Mouse (Mus musculus) limb, embryonic 13.5 days (tissue): Measurements from ENCODE around the gene Setd1b. TPM values are rescaled to one million over a fixed set of nuclear protein-coding genes. Genes with fewer than 3 reads are reported as not detected.

Source experiments
- ATAC-seq: fragments of 200-750 bp; cut with Nextera tagmentation; 2 replicates; pipeline ENCODE4 v1.8.0; 2017; ENCODE audit warnings: low read depth, moderate number of reproducible peaks, moderate TSS enrichment; ENCODE audit not compliant: low FRiP score
- H3K27ac ChIP-seq: fragments of 300-500 bp; sonication (generic); 2 replicates; pipeline ENCODE4 v1.5.1; 2015; ENCODE audit warnings: inconsistent platforms, mild to moderate bottlenecking, moderate library complexity
- H3K27me3 ChIP-seq: fragments of 300-500 bp; sonication (generic); 2 replicates; pipeline ENCODE4 v1.6.1; 2015; ENCODE audit warnings: mild to moderate bottlenecking, inconsistent platforms
- H3K36me3 ChIP-seq: fragments of 300-500 bp; sonication (generic); 2 replicates; pipeline ENCODE4 v1.6.1; 2015; ENCODE audit warnings: inconsistent platforms, mild to moderate bottlenecking, moderate library complexity
- H3K4me1 ChIP-seq: fragments of 300-500 bp; sonication (generic); 2 replicates; pipeline ENCODE4 v1.6.1; 2015; ENCODE audit warnings: inconsistent platforms
- H3K4me2 ChIP-seq: fragments of 300-500 bp; sonication (generic); replicated peaks from 2 replicates; pipeline ENCODE4 v1.6.1; 2015; ENCODE audit warnings: inconsistent platforms, mild to moderate bottlenecking, moderate library complexity
- H3K4me3 ChIP-seq: fragments of 300-500 bp; sonication (generic); 2 replicates; pipeline ENCODE4 v1.5.1; 2015; ENCODE audit warnings: moderate library complexity, mild to moderate bottlenecking, inconsistent platforms
- H3K9ac ChIP-seq: fragments of 300-500 bp; sonication (generic); 2 replicates; pipeline ENCODE4 v1.6.1; 2015; ENCODE audit warnings: mild to moderate bottlenecking, inconsistent platforms
- H3K9me3 ChIP-seq: fragments of 300-500 bp; sonication (generic); 2 replicates; pipeline ENCODE4 v1.6.1; 2016; ENCODE audit warnings: inconsistent platforms
- WGBS: fragments of 180-500 bp; shearing (Covaris S2); methylation state at CpG from one replicate; pipeline ENCODE4 v1.1.7; 2015; 5-methylcytosine and 5-hydroxymethylcytosine counted together
- polyA plus RNA-seq: library from polyadenylated mRNA; unstranded; fragments of >200 nt; fragmentation: Nextera tagmentation; extraction: Ambion mirVana; gene quantifications from 2 replicates; pipeline ENCODE4 v1.2.1, GENCODE M21; 2015

Gene Setd1b
- polyA plus RNA-seq: 11.1 and 12.0 TPM in 2 replicates

GRCm38 (mm10) chr5:123142161-123143157, at the start of gene Setd1b:
Gene Setd1b (plus strand): TSS chr5:123142193.
- H3K27me3 ChIP-seq: no peaks in the 10 kb centered on the region
- peak within 1 kb of the TSS; percentile 98 for H3K4me2 ChIP-seq
- no peak for ATAC-seq
- no peaks in the 10 kb centered on the region for H3K9me3 ChIP-seq
- H3K27ac ChIP-seq: peak within 1 kb of the TSS; percentile 100
- peaks cover 44% of the 10 kb centered on the region for H3K4me1 ChIP-seq
- H3K4me3 ChIP-seq: peak within 1 kb of the TSS; percentile 94
- under 1% methylated on average over 94 of the region's 103 CpGs for WGBS
- H3K36me3 ChIP-seq: peaks cover 31% of the 10 kb centered on the region
- peak within 1 kb of the TSS; percentile 100 for H3K9ac ChIP-seq

DNA sequence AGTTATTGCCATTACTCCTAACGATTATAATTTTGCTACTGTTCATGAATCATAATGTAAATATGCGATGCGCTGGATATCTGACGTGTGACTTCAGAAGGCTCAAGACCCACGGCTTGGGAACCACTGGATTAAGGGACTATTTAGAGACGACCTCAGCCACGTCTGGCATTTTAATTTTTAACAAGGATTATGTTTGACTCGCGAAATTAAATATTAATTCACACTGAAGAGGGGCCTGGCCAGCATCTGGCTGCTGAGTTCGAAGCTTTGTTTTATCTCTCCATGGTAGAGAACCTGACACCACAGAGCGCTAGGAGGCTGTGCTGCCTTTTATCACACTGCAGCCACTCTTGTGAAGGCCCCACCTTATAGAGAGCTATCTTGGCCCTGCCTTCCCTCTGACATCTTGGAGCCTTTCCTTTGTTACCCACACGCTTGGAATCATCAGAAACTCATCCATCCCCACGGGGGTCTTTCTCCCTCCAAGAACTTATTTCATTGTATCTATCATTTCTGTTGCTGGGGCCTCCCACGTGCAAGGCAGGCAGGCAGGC, 48.8 kb upstream of the Setd1b start:
- H3K9ac ChIP-seq: no peak overlapping the region
- H3K4me3 ChIP-seq: no peak overlapping the region
- ATAC-seq: no peak
- no peaks in the 10 kb centered on the region for H3K9me3 ChIP-seq
- H3K36me3 ChIP-seq: 0 out of 2 replicates have a peak, but pooled peaks cover 8% of the 10 kb centered on the region
- H3K4me2 ChIP-seq: no peak overlapping the region
- H3K4me1 ChIP-seq: peaks cover 10% of the 10 kb centered on the region
- no peaks in the 10 kb centered on the region for H3K27me3 ChIP-seq
- WGBS: 77% methylated on average over 14 of the region's 14 CpGs
- H3K27ac ChIP-seq: no peak overlapping the region

- no peak for ATAC-seq
- Histone ChIP-seq H3K4me1 (peaks cover 10% of the 10 kb centered on the region), H3K9me3 (no peaks in the 10 kb centered on the region), H3K9ac (no peak overlapping the region; the same call in 1 of the 2 replicates), H3K4me3 (no peak overlapping the region), H3K36me3 (peaks cover 5% of the 10 kb centered on the region; the same call in 1 of the 2 replicates), H3K27ac (no peak overlapping the region), H3K4me2 (no peak overlapping the region; the same call in 1 of the 2 replicates), H3K27me3 (no peaks in the 10 kb centered on the region)
- WGBS: 78% methylated on average over 25 of the region's 25 CpGs
Observed at GRCm38 (mm10) chr5:123094238-123094991, 47.6 kb upstream of the Setd1b start.

DNA sequence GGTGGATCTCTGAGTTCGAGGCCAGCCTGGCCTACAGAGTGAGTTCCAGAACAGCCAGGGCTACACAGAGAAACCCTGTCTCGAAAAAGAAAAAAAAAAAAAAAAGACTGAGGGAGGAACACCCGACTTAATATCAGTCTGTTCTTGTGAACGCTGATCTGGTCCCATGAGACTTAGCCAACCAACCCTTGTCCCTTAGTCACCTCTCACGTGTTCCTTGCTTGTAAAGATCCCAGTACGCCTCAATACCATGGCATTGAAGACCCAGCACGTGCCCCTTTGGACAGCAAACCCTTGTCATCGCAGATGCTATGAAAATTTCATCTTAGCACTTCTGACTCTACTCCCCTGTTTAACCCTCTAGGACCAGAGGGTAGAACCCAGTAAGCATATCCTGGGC, 45.7 kb upstream of the Setd1b start:
- H3K4me1 ChIP-seq: peaks cover 10% of the 10 kb centered on the region
- no peak for ATAC-seq
- H3K4me3 ChIP-seq: no peak overlapping the region
- H3K36me3 ChIP-seq: peaks cover 11% of the 10 kb centered on the region
- no peak overlapping the region for H3K4me2 ChIP-seq
- no peak overlapping the region for H3K27ac ChIP-seq
- no peak overlapping the region for H3K9ac ChIP-seq
- no peaks in the 10 kb centered on the region for H3K27me3 ChIP-seq
- WGBS: 89% methylated on average over 8 of the region's 8 CpGs
- H3K9me3 ChIP-seq: no peaks in the 10 kb centered on the region

GRCm38 (mm10) chr5:123098487-123098886, 43.5 kb upstream of the Setd1b start:
- Histone ChIP-seq H3K27me3 (no peaks in the 10 kb centered on the region), H3K9ac (no peak overlapping the region), H3K4me2 (no peak overlapping the region), H3K4me1 (peaks cover 10% of the 10 kb centered on the region), H3K4me3 (no peak overlapping the region), H3K36me3 (peaks cover 14% of the 10 kb centered on the region), H3K27ac (no peak overlapping the region), H3K9me3 (no peaks in the 10 kb centered on the region)
- no peak for ATAC-seq
- 82% methylated on average over 2 of the region's 2 CpGs for WGBS

- no peaks in the 10 kb centered on the region for H3K9me3 ChIP-seq
- H3K27me3 ChIP-seq: no peaks in the 10 kb centered on the region
- H3K27ac ChIP-seq: no peak overlapping the region
- WGBS: 54% methylated on average over 7 of the region's 7 CpGs
- no peak overlapping the region for H3K4me2 ChIP-seq
- no peak overlapping the region for H3K4me3 ChIP-seq
- no peaks in the 10 kb centered on the region; the same call in 1 of the 2 replicates for H3K4me1 ChIP-seq
- no peak for ATAC-seq
- peaks cover 28% of the 10 kb centered on the region for H3K36me3 ChIP-seq
- H3K9ac ChIP-seq: no peak overlapping the region
Observed at GRCm38 (mm10) chr5:123102376-123102775, 39.6 kb upstream of the Setd1b start.

DNA sequence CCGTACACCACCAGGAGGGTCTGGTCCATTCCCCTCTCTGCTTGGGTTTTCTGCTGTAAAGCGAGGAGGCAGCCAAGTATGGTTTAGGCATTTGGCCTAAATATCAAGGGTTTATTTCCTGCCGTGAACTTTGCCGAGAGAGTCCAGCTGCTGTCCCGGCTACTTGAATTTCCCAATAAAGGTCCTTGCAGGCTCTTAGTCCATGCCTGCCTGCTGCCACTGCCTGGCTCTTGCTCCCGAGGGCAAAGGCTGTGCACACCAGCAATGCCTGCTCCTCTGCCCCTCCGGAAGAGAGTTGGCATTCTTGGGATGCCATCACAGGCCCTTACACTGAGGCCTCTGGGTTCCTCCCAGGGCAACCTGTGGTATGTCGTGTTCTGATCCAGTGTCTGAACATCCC, 38.4 kb upstream of the Setd1b start:
- H3K4me3 ChIP-seq: no peak overlapping the region
- no peaks in the 10 kb centered on the region; the same call in 1 of the 2 replicates for H3K4me1 ChIP-seq
- ATAC-seq: no peak
- no peak overlapping the region for H3K4me2 ChIP-seq
- WGBS: 51% methylated on average over 8 of the region's 8 CpGs
- no peaks in the 10 kb centered on the region for H3K27me3 ChIP-seq
- peaks cover 28% of the 10 kb centered on the region for H3K36me3 ChIP-seq
- H3K27ac ChIP-seq: no peak overlapping the region
- no peaks in the 10 kb centered on the region for H3K9me3 ChIP-seq
- no peak overlapping the region for H3K9ac ChIP-seq

DNA sequence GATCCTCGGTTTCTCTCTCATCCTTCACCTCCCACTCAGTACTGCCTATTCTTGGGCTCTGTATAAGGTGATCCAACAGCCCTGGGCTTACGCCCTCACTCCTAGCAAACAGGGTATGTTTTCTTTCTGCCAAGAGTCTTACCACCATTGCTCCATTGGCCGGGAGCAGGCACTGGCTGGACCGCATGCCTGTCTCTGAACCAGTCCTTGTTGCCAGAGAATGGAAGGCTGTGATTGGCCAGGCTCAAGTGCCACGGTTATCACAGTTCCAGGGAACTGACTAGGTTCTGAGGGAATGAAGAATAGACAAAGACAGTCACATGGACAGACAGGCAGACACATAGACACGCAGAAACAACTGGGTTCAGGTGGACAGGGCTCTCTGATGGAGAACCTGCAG, 37.2 kb upstream of the Setd1b start:
- H3K4me1 ChIP-seq: peaks cover 10% of the 10 kb centered on the region
- 89% methylated on average over 6 of the region's 6 CpGs for WGBS
- no peaks in the 10 kb centered on the region for H3K9me3 ChIP-seq
- H3K9ac ChIP-seq: no peak overlapping the region
- H3K27ac ChIP-seq: no peak overlapping the region
- H3K4me2 ChIP-seq: no peak overlapping the region
- no peak for ATAC-seq
- H3K36me3 ChIP-seq: peaks cover 23% of the 10 kb centered on the region
- no peak overlapping the region for H3K4me3 ChIP-seq
- no peaks in the 10 kb centered on the region for H3K27me3 ChIP-seq

DNA sequence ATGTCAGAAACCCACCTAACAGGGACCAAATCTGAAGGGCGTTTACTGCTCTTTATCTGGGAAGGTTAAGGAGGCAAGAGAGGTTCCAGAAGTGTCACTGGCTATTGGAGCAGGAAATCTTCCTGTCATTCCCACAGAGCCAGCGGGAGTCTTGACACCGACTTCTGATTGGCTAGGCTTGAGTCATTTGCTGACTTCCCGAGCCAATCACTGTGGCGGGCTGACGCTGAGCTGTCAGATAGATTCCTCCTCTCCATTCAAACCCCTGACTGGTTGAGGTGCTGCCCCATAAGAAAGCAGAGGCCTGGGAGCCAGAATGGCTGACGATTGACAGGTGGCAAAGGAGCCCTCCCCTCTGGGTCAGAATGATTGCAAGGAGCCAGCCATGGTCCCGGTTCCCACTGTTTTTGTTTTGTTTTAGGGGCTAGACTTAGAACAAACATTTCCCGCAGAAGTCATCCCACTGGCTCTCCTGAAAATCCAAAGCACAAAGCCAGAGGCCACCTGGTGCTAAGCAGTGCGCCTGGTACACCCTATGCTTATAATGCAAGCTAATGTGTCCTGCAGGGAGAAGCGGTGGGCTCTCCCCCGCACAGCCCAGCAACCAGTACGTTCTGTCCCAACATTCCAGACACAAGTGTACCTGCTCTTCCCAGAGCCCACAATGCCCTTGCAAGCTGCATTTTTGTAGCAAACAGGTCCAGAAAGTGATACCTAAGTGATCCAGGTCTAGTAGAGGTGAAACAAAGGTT, 32.4 kb upstream of the Setd1b start:
- Histone ChIP-seq H3K27ac (no peak overlapping the region), H3K36me3 (peaks cover 10% of the 10 kb centered on the region), H3K9me3 (no peaks in the 10 kb centered on the region), H3K4me3 (no peak overlapping the region), H3K27me3 (no peaks in the 10 kb centered on the region), H3K4me1 (peaks cover 23% of the 10 kb centered on the region), H3K4me2 (peak overlapping the region; percentile 19), H3K9ac (0 out of 2 replicates have a peak overlapping the region, but pooled peaks have one; percentile 48)
- ATAC-seq: no peak
- 32% methylated on average over 13 of the region's 13 CpGs for WGBS

DNA sequence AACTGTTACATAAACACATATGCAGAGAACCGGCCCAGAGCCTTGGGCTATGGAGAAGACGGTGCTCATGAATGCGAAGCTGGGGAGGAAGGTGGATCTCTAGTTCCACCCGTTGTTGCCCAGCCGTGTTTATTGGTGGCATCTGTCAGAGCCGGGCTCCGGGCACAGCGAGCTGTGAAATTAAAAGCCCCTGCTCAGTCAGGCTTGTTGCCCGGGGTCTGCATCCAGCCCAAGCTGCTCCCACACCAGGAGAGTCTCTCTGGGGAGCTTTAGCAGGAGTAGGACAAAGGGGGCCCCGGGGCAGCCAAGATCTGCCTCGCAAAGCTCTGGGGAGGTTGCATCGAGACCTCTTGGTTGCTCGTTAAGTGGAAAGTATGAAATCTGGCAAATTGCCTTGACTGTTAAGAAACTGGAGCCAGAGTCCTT, 31.7 kb upstream of the Setd1b start:
- Histone ChIP-seq H3K9ac (peak overlapping the region; percentile 48; the same call in 1 of the 2 replicates), H3K36me3 (peaks cover 8% of the 10 kb centered on the region), H3K4me2 (peak overlapping the region; percentile 40), H3K4me1 (peaks cover 23% of the 10 kb centered on the region), H3K27me3 (no peaks in the 10 kb centered on the region), H3K27ac (no peak overlapping the region), H3K9me3 (no peaks in the 10 kb centered on the region), H3K4me3 (no peak overlapping the region)
- 30% methylated on average over 13 of the region's 13 CpGs for WGBS
- ATAC-seq: no peak

GRCm38 (mm10) chr5:123114109-123114508, 27.9 kb upstream of the Setd1b start:
- Histone ChIP-seq H3K4me2 (no peak overlapping the region), H3K9ac (no peak overlapping the region), H3K4me3 (no peak overlapping the region), H3K27ac (no peak overlapping the region), H3K9me3 (no peaks in the 10 kb centered on the region), H3K36me3 (peaks cover 4% of the 10 kb centered on the region), H3K27me3 (no peaks in the 10 kb centered on the region), H3K4me1 (peaks cover 23% of the 10 kb centered on the region)
- no peak for ATAC-seq
- WGBS: 60% methylated on average over 11 of the region's 11 CpGs
